Mouse (Mus musculus): ENCODE results near the gene Nol6.

- no peak for TF ChIP-seq ZNF384 (IDR thresholded peaks at IDR 0.05; ENCODE audit: low read depth, low read length)
- TF ChIP-seq HCFC1 (IDR thresholded peaks at IDR 0.05; ENCODE audit: borderline replicate concordance, insufficient read depth, low read length), result no peak
These were observed 32.9 kb downstream of the Nol6 start for GRCm38 (mm10) chr4:41091391-41091790.

All from ES-E14 (cell line).